Mouse (Mus musculus): ENCODE measurements around the gene 4930556J24Rik. TPM values are rescaled to one million over a fixed set of nuclear protein-coding genes. Genes with fewer than 3 reads are reported as not detected.
A peak's percentile ranks its signal among the peaks of the same experiment; 100 is the strongest.
"Not testable (repeated sequence)": the region's sequence is repeated elsewhere in the genome, so short reads cannot be mapped to it uniquely, and the experiment has no call there.

The 4930556J24Rik gene
- polyA plus RNA-seq, 1 experiment from 2014 or later = 0.17 TPM

DNA sequence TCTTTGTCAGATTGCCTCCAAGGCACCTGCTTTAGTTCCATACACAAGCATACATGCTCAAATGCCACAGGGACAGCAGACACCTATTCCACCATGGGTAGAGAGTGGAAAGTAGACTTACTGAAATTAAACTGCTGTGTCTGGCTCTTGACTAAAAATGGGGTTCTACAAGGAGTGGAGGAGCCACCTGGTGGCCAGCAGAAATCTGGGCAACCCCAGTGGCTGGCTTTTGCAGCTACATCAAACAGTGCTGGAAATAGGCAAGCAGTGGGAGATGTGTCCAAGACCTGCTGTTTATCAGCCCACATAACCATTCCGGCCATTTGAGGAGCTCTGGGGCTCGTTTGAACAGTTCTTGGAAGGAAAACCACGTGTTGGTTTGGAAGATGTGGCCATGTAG is 6.7 kb downstream of the 4930556J24Rik start:
- Histone ChIP-seq H3K4me3 (no peak overlapping the region), H3K9me3 (no peaks in the 10 kb centered on the region), H3K27me3 (no peaks in the 10 kb centered on the region), H3K27ac (no peak overlapping the region), H3K36me3 (peaks cover 73% of the 10 kb centered on the region), H3K9ac (no peak overlapping the region), H3K4me1 (peaks cover 15% of the 10 kb centered on the region), H3K4me2 (no peak overlapping the region)
- ATAC-seq (ENCODE audit: insufficient number of reproducible peaks, insufficient read depth, low FRiP score, low TSS enrichment, low read depth) = no peak
- WGBS = 86% methylated on average over 3 of the region's 3 CpGs

DNA sequence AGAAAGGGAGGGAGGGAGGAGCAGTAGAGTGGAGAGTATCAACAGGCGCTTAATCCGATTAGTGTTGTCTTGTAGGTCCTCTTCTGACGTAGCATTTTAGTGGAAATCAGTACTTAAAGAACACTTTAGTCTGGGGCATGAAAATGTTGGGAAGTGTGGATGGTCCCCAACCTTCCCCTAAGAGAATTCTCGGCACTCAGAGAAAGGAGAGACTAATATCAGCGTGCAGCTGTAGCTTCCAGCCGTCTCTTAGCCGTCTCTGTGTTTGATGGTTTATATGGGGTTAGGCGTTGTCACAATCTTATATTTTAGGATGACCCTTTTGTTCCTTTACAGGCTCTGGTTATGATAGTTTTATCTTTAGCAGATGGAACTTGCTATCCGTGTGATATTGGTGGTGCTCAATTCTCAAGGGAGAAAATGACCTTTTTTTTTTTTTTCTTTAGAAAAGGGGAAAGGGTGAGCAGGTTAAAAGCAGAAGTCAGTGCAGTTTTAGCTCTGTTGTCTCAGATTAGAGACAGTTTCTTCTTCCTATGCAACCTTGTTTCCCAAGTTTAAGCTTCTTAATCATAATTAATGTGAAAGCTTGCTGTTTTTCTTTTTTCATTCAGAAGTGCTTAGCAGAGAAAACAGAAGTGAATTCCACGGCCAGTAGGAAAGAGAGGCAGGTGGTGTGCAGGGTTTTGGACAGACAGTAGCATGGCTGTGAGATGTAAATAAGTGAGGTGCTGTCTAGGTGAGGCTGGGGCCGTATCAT is 12.0 kb downstream of the 4930556J24Rik start:
- Histone ChIP-seq H3K4me1 (peaks cover 19% of the 10 kb centered on the region), H3K27ac (peak overlapping the region; percentile 64; the same call in 1 of the 2 replicates), H3K9ac (peak overlapping the region; percentile 86), H3K9me3 (no peaks in the 10 kb centered on the region), H3K27me3 (no peaks in the 10 kb centered on the region), H3K36me3 (peaks cover 20% of the 10 kb centered on the region), H3K4me2 (peak overlapping the region; percentile 78), H3K4me3 (peak overlapping the region; percentile 70)
- 17% methylated on average over 11 of the region's 11 CpGs for whole genome bisulfite sequencing
- ATAC-seq (ENCODE audit: insufficient number of reproducible peaks, insufficient read depth, low FRiP score, low TSS enrichment, low read depth) = no peak

DNA sequence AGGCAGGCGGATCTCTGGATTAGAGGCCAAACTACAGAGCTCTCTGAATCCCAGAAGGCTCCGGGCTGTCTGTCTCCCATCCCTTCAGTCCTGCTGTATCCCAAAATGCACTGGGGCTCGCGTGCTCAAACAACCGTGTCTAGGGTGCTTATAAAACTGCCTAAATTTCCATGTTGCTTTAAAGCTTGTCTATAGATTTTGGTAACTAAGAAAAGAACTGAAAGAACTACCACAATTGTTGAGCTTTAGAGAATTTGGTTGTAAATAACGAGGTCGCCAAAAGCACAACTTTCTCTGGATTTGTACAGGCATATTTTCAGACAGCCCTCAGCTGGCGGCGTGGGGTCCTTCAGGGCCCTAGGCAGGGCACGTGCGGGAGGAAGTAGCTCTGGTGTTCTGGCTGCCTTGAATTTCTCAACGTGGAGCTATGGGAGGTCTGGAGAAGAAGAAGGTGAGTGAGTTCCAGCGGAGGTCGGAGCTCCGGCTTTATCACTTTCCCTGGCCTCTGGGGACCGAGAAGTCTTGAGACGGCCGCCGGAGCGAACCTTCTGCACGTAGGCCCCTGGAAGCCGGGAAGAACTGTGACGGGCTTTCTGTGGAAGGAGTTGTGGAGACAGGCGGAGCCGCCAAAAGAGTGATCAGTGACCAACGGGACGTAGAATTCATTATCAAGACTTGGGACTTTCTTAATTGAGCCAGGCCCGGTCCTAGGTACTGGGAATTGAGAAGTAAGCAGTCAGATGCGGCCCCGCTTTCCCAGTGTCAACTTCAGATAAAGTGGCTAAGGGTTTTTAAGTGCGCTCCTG is 12.8 kb downstream of the 4930556J24Rik start, which contains the start of gene Pes1:
TSS of gene Pes1 (plus strand) at position 366 of the 806 bp plus-strand sequence.
- Histone ChIP-seq H3K27me3 (no peaks in the 10 kb centered on the region), H3K9ac (peak within 1 kb of the TSS; percentile 86), H3K4me2 (peak within 1 kb of the TSS; percentile 78), H3K4me1 (peaks cover 19% of the 10 kb centered on the region), H3K27ac (peak within 1 kb of the TSS; percentile 64; the same call in 1 of the 2 replicates), H3K36me3 (peaks cover 13% of the 10 kb centered on the region), H3K9me3 (no peaks in the 10 kb centered on the region), H3K4me3 (peak within 1 kb of the TSS; percentile 70)
- peak; percentile 85 for ATAC-seq (ENCODE audit: insufficient number of reproducible peaks, insufficient read depth, low FRiP score, low TSS enrichment, low read depth)
- WGBS = under 1% methylated on average over 31 of the region's 31 CpGs

- Histone ChIP-seq H3K36me3 (peaks cover 8% of the 10 kb centered on the region), H3K9me3 (no peaks in the 10 kb centered on the region), H3K27ac (peak overlapping the region; percentile 64; the same call in 1 of the 2 replicates), H3K4me2 (peak overlapping the region; percentile 78), H3K27me3 (no peaks in the 10 kb centered on the region), H3K4me1 (peaks cover 19% of the 10 kb centered on the region), H3K9ac (peak overlapping the region; percentile 41), H3K4me3 (peak overlapping the region; percentile 70)
- ATAC-seq (ENCODE audit: insufficient number of reproducible peaks, insufficient read depth, low FRiP score, low TSS enrichment, low read depth) = no peak
- 81% methylated on average over 10 of the region's 10 CpGs for WGBS
Measured at GRCm38 (mm10) chr11:3963155-3963554, 13.4 kb downstream of the 4930556J24Rik start.

DNA sequence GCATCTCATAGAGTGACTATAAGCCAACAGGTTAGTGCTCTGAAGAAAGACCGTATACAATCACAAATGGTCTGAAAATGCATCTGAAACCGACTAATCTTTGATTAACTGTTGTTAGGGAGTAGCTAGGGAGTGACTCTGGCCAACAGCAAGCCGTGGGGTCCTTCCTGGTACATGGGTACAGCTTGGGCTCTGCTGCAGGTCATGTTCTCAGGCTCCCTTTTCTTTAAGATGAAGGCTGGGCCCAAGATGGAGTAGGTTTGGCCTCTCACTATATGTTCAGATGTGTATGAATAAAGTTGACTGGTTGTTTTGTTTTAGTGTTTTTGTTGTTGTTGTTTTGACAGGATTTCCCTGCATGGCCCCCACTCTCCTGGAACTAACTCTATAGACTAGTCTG is 14.8 kb downstream of the 4930556J24Rik start:
- ATAC-seq (ENCODE audit: insufficient number of reproducible peaks, insufficient read depth, low FRiP score, low TSS enrichment, low read depth) = no peak
- no peak overlapping the region for H3K9ac ChIP-seq
- no peak overlapping the region for H3K27ac ChIP-seq
- no peak overlapping the region for H3K4me2 ChIP-seq
- no peaks in the 10 kb centered on the region for H3K27me3 ChIP-seq
- no peak overlapping the region for H3K4me3 ChIP-seq
- H3K36me3 ChIP-seq = peaks cover 2% of the 10 kb centered on the region; the same call in 1 of the 2 replicates
- H3K4me1 ChIP-seq = peaks cover 19% of the 10 kb centered on the region
- H3K9me3 ChIP-seq = no peaks in the 10 kb centered on the region
- 61% methylated on average over 3 of the region's 3 CpGs for WGBS

- H3K27me3 ChIP-seq = no peaks in the 10 kb centered on the region
- H3K36me3 ChIP-seq = no peaks in the 10 kb centered on the region
- H3K4me3 ChIP-seq = no peak overlapping the region
- H3K4me2 ChIP-seq = no peak overlapping the region
- no peak overlapping the region for H3K9ac ChIP-seq
- no peak for ATAC-seq (ENCODE audit: insufficient number of reproducible peaks, insufficient read depth, low FRiP score, low TSS enrichment, low read depth)
- WGBS = 49% methylated on average over 2 of the region's 2 CpGs
- H3K9me3 ChIP-seq = no peaks in the 10 kb centered on the region
- peaks cover 15% of the 10 kb centered on the region for H3K4me1 ChIP-seq
- no peak overlapping the region for H3K27ac ChIP-seq
Measured at GRCm38 (mm10) chr11:3960901-3961300, 15.7 kb downstream of the 4930556J24Rik start.

- ATAC-seq (ENCODE audit: insufficient number of reproducible peaks, insufficient read depth, low FRiP score, low TSS enrichment, low read depth); H3K4me3 ChIP-seq: not testable (repeated sequence)
Measured at GRCm38 (mm10) chr11:3955371-3955770, 21.2 kb downstream of the 4930556J24Rik start.

GRCm38 (mm10) chr11:3954876-3955275 is 21.7 kb downstream of the 4930556J24Rik start:
- not testable (repeated sequence) for H3K9me3 ChIP-seq; H3K4me1 ChIP-seq; H3K4me3 ChIP-seq; ATAC-seq (ENCODE audit: insufficient number of reproducible peaks, insufficient read depth, low FRiP score, low TSS enrichment, low read depth); H3K27me3 ChIP-seq; H3K36me3 ChIP-seq; H3K4me2 ChIP-seq; H3K9ac ChIP-seq; H3K27ac ChIP-seq
- 80% methylated on average over 5 of the region's 5 CpGs for WGBS

More at GRCm38 (mm10) chr11:3955371-3955770, 21.2 kb downstream of the 4930556J24Rik start:
- not testable (repeated sequence) for H3K4me2 ChIP-seq, H3K4me1 ChIP-seq, H3K36me3 ChIP-seq, H3K27ac ChIP-seq, H3K27me3 ChIP-seq, H3K9me3 ChIP-seq, H3K9ac ChIP-seq
- WGBS = 87% methylated on average over 4 of the region's 4 CpGs

- Histone ChIP-seq H3K4me2 (no peak overlapping the region), H3K27ac (no peak overlapping the region), H3K4me3 (no peak overlapping the region), H3K27me3 (peaks cover 19% of the 10 kb centered on the region), H3K4me1 (no peaks in the 10 kb centered on the region), H3K9ac (no peak overlapping the region), H3K9me3 (no peaks in the 10 kb centered on the region), H3K36me3 (no peaks in the 10 kb centered on the region)
- WGBS = 15% methylated on average over 1 of the region's 1 CpGs
- ATAC-seq (ENCODE audit: insufficient number of reproducible peaks, insufficient read depth, low FRiP score, low TSS enrichment, low read depth) = no peak
Measured at GRCm38 (mm10) chr11:3946386-3946785, 30.2 kb downstream of the 4930556J24Rik start.

DNA sequence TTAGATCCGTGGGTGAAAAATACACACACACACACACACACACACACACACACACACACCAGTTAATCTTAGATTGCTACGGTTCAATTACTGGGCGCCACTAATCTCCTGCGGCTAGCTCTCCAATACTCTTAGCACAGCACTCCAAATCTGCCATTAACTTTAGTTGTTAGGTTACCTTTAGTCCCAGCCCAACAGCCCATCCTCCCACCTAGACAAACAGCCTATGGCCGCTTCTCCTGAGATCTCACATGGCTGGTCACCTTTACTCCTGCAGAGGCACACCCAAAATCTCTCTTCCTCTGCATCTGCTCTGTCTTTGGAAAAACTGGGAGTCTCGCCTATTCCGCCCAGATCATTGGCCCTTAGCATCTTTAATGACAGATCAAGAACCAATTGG is 35.2 kb downstream of the 4930556J24Rik start:
- peaks cover 15% of the 10 kb centered on the region for H3K27me3 ChIP-seq
- no peaks in the 10 kb centered on the region for H3K9me3 ChIP-seq
- no peaks in the 10 kb centered on the region for H3K4me1 ChIP-seq
- no peak overlapping the region for H3K4me3 ChIP-seq
- whole genome bisulfite sequencing = 85% methylated on average over 7 of the region's 7 CpGs
- ATAC-seq (ENCODE audit: insufficient number of reproducible peaks, insufficient read depth, low FRiP score, low TSS enrichment, low read depth) = no peak
- no peak overlapping the region for H3K4me2 ChIP-seq
- H3K36me3 ChIP-seq = no peaks in the 10 kb centered on the region
- no peak overlapping the region for H3K27ac ChIP-seq
- no peak overlapping the region for H3K9ac ChIP-seq

GRCm38 (mm10) chr11:3937321-3937874 is 39.2 kb downstream of the 4930556J24Rik start:
- WGBS = 76% methylated on average over 13 of the region's 13 CpGs
- no peak overlapping the region for H3K9ac ChIP-seq
- ATAC-seq (ENCODE audit: insufficient number of reproducible peaks, insufficient read depth, low FRiP score, low TSS enrichment, low read depth) = no peak

More at GRCm38 (mm10) chr11:3937321-3937874, 39.2 kb downstream of the 4930556J24Rik start:
- Histone ChIP-seq H3K36me3 (no peaks in the 10 kb centered on the region), H3K27me3 (no peaks in the 10 kb centered on the region), H3K27ac (no peak overlapping the region), H3K4me2 (no peak overlapping the region), H3K4me3 (no peak overlapping the region), H3K9me3 (no peaks in the 10 kb centered on the region), H3K4me1 (no peaks in the 10 kb centered on the region)
